Mouse (Mus musculus) neutrophil, adult 5-6 weeks (primary cell): Measurements from ENCODE around the gene Cant1. TPM values are rescaled to one million over a fixed set of nuclear protein-coding genes. Genes with fewer than 3 reads are reported as not detected.

Source experiments
- total RNA-seq: library from RNA; stranded (forward); fragments of 200-1000 nt; gene quantifications from 2 replicates; pipeline ENCODE4 v1.2.3, GENCODE M21; 2017

Cant1 gene
- total RNA-seq, 1 experiment from 2014 or later = 30.5 TPM

Other genes with a start within 250 kb of the Cant1 start
- gene Cyth1, start 170.5 kb downstream of the Cant1 start, total RNA-seq = 155 and 192 TPM in 2 replicates
- 20.4 and 26.2 TPM in 2 replicates for gene Usp36, start 128.8 kb downstream of the Cant1 start, total RNA-seq
- 3.9 and 4.4 TPM in 2 replicates for gene Cep295nl, start 76.6 kb downstream of the Cant1 start, total RNA-seq
- gene Timp2, start 63.3 kb downstream of the Cant1 start, total RNA-seq = 51.2 and 61.9 TPM in 2 replicates
- 16.5 and 16.7 TPM in 2 replicates for gene Lgals3bp, start 17.0 kb downstream of the Cant1 start, total RNA-seq
- not detected in 2 replicates for gene C1qtnf1, start 9.1 kb upstream of the Cant1 start, total RNA-seq
- 3.0 and 4.8 TPM in 2 replicates for gene Engase, start 57.7 kb upstream of the Cant1 start, total RNA-seq